Mouse (Mus musculus): ENCODE measurements around the gene Wdr62.
A peak's percentile ranks its signal among the peaks of the same experiment; 100 is the strongest.

Wdr62 gene

GRCm38 (mm10) chr7:30279951-30280669, at the start of gene Wdr62, which contains the start of gene Thap8:
TSS of gene Wdr62 (minus strand) at chr7:30280419.
TSS of gene Thap8 (plus strand) at chr7:30280094.
- DNase-seq = peak; percentile 99

- DNase-seq = no peak
These were observed 48.2 kb upstream of the Wdr62 start for GRCm38 (mm10) chr7:30328379-30328778.

- DNase-seq = no peak
These were observed 46.9 kb upstream of the Wdr62 start for GRCm38 (mm10) chr7:30327140-30327539.

- DNase-seq = no peak
These were observed 46.2 kb upstream of the Wdr62 start for GRCm38 (mm10) chr7:30326427-30326826.

- DNase-seq = no peak
These were observed 45.1 kb upstream of the Wdr62 start for GRCm38 (mm10) chr7:30325364-30325763.

- no peak for DNase-seq
These were observed 44.2 kb upstream of the Wdr62 start for GRCm38 (mm10) chr7:30324300-30324944.

GRCm38 (mm10) chr7:30323795-30324194, 43.6 kb upstream of the Wdr62 start, which contains the start of gene Sdhaf1:
TSS of gene Sdhaf1 (minus strand) at chr7:30323895.
- DNase-seq = no peak

GRCm38 (mm10) chr7:30322865-30323264, 42.6 kb upstream of the Wdr62 start:
- no peak for DNase-seq

GRCm38 (mm10) chr7:30322285-30322667, 42.1 kb upstream of the Wdr62 start:
- peak; percentile 100 for DNase-seq

GRCm38 (mm10) chr7:30321539-30322284, 41.5 kb upstream of the Wdr62 start, which contains the start of gene E130208F15Rik:
TSS of gene E130208F15Rik (plus strand) at chr7:30321740.
- DNase-seq = peak; percentile 97

- no peak for DNase-seq
These were observed 40.7 kb upstream of the Wdr62 start for GRCm38 (mm10) chr7:30320946-30321345.

GRCm38 (mm10) chr7:30318142-30318541, 37.9 kb upstream of the Wdr62 start:
- no peak for DNase-seq

GRCm38 (mm10) chr7:30315559-30316529, 35.6 kb upstream of the Wdr62 start:
- DNase-seq = no peak

GRCm38 (mm10) chr7:30314721-30315155, 34.5 kb upstream of the Wdr62 start, which contains the start of gene Syne4:
TSS of gene Syne4 (plus strand) at chr7:30314807.
- no peak for DNase-seq

GRCm38 (mm10) chr7:30313666-30314320, 33.6 kb upstream of the Wdr62 start:
- peak; percentile 86 for DNase-seq

GRCm38 (mm10) chr7:30310136-30310535, 29.9 kb upstream of the Wdr62 start:
- DNase-seq = peak; percentile 86

- peak; percentile 87 for DNase-seq
These were observed 29.3 kb upstream of the Wdr62 start for GRCm38 (mm10) chr7:30309395-30310129.

- peak; percentile 100 for DNase-seq
These were observed 28.1 kb upstream of the Wdr62 start, which contains the start of gene Alkbh6 for GRCm38 (mm10) chr7:30308076-30309005. TSS of gene Alkbh6 (plus strand) at chr7:30308717.

GRCm38 (mm10) chr7:30306083-30306779, 26.0 kb upstream of the Wdr62 start:
- DNase-seq = peak; percentile 85
